Mouse (Mus musculus): ENCODE data around the gene Olfr1158. TPM values are rescaled to one million over a fixed set of nuclear protein-coding genes. Genes with fewer than 3 reads are reported as not detected.
"Not testable (repeated sequence)": the region's sequence is repeated elsewhere in the genome, so short reads cannot be mapped to it uniquely, and the experiment has no call there.

Olfr1158 gene
- not detected in 2 replicates for polyA plus RNA-seq (2015; fragmentation: Nextera tagmentation; extraction: Ambion mirVana)

- H3K9ac ChIP-seq, result no peak within 1 kb of the TSS
- H3K4me3 ChIP-seq, result no peak within 1 kb of the TSS
- no peaks in the 10 kb centered on the region for H3K27me3 ChIP-seq
These were observed at the start of gene Olfr1158 for GRCm38 (mm10) chr2:87989813-87990212. Gene Olfr1158 (plus strand): TSS chr2:87990113.

GRCm38 (mm10) chr2:87945037-87945436, 44.9 kb upstream of the Olfr1158 start, which contains the start of gene Olfr1155:
Gene Olfr1155 (minus strand): TSS chr2:87945137.
- H3K27me3 ChIP-seq, result no peaks in the 10 kb centered on the region
- H3K36me3 ChIP-seq, result no peaks in the 10 kb centered on the region
- H3K27ac ChIP-seq, result no peak within 1 kb of the TSS
- WGBS, result 81% methylated on average over 1 of the region's 1 CpGs
- no peaks in the 10 kb centered on the region for H3K4me1 ChIP-seq (replicated peaks)
- no peak for ATAC-seq (replicated peaks; ENCODE audit: insufficient number of reproducible peaks, insufficient read depth, low FRiP score, low read depth)
- no peaks in the 10 kb centered on the region for H3K9me3 ChIP-seq (replicated peaks)
- no peak within 1 kb of the TSS for H3K4me2 ChIP-seq
- H3K9ac ChIP-seq, result no peak within 1 kb of the TSS
- H3K4me3 ChIP-seq, result no peak within 1 kb of the TSS

More at GRCm38 (mm10) chr2:87989813-87990212, at the start of gene Olfr1158:
- H3K9me3 ChIP-seq (replicated peaks), result no peaks in the 10 kb centered on the region
- H3K4me2 ChIP-seq, result no peak within 1 kb of the TSS
- H3K4me1 ChIP-seq (replicated peaks), result no peaks in the 10 kb centered on the region
- no peaks in the 10 kb centered on the region for H3K36me3 ChIP-seq
- no peak for ATAC-seq (replicated peaks; ENCODE audit: insufficient number of reproducible peaks, insufficient read depth, low FRiP score, low read depth)
- no peak within 1 kb of the TSS for H3K27ac ChIP-seq

DNA sequence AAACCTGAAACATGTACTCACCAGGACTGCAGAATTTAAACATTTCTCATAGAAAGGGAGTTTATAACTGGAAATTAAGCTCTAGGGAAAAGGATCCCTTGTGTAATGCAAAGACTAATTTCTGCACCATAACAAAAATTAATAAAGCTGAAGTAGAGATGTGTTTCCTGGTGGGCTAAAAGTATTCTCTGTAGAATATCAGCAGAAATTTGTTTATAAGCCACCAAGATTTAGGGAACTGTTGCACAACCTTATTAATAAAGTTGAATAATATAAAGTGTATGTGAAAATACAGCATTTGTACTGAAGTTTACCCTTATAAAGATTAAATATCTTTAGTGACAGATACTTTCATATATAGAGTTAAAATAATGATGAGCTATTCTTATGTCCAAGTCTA, 36.9 kb upstream of the Olfr1158 start, which contains the start of gene Olfr1156:
Gene Olfr1156, minus strand, starts transcription at position 101 of the 400 bp plus-strand sequence.
- Histone ChIP-seq H3K27ac (no peak within 1 kb of the TSS), H3K36me3 (no peaks in the 10 kb centered on the region), H3K9me3 (replicated peaks) (no peaks in the 10 kb centered on the region), H3K27me3 (no peaks in the 10 kb centered on the region), H3K4me1 (replicated peaks) (no peaks in the 10 kb centered on the region), H3K9ac (no peak within 1 kb of the TSS), H3K4me2 (no peak within 1 kb of the TSS), H3K4me3 (no peak within 1 kb of the TSS)
- ATAC-seq (replicated peaks; ENCODE audit: insufficient number of reproducible peaks, insufficient read depth, low FRiP score, low read depth), result no peak

DNA sequence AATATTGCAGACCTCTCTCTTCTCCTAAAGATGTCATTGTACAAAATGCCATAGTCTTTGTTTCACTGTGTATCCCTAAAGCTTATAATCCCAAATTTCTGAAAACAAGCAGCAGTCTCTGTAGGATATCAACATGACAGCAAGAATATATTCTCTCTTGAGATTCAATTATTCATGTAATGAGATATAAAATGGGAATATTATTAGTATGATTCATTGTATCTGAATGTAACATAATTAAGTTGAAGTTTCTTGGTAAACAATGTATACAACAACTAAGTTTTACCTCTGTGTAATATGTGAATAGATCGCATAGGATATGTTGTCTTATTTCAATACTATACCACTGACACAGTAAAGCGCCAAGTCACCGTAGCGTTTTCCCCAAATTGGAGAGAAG, 21.7 kb upstream of the Olfr1158 start, which contains the start of gene Olfr1157:
Gene Olfr1157, minus strand, starts transcription at position 101 of the 400 bp plus-strand sequence.
- H3K4me1 ChIP-seq (replicated peaks), result no peaks in the 10 kb centered on the region
- no peak within 1 kb of the TSS for H3K4me3 ChIP-seq
- H3K27me3 ChIP-seq, result no peaks in the 10 kb centered on the region
- no peaks in the 10 kb centered on the region for H3K9me3 ChIP-seq (replicated peaks)
- no peak within 1 kb of the TSS for H3K27ac ChIP-seq
- no peaks in the 10 kb centered on the region for H3K36me3 ChIP-seq
- 82% methylated on average over 4 of the region's 4 CpGs for WGBS
- no peak within 1 kb of the TSS for H3K4me2 ChIP-seq
- no peak within 1 kb of the TSS for H3K9ac ChIP-seq
- ATAC-seq (replicated peaks; ENCODE audit: insufficient number of reproducible peaks, insufficient read depth, low FRiP score, low read depth), result no peak

GRCm38 (mm10) chr2:87974563-87974962, 15.3 kb upstream of the Olfr1158 start, which contains the start of gene Olfr74:
Gene Olfr74 (minus strand): TSS chr2:87974663.
- Histone ChIP-seq H3K36me3 (no peaks in the 10 kb centered on the region), H3K9me3 (replicated peaks) (no peaks in the 10 kb centered on the region; the same call in 1 of the 2 replicates), H3K9ac (no peak within 1 kb of the TSS), H3K4me1 (replicated peaks) (no peaks in the 10 kb centered on the region), H3K4me3 (no peak within 1 kb of the TSS), H3K4me2 (no peak within 1 kb of the TSS), H3K27ac (no peak within 1 kb of the TSS), H3K27me3 (no peaks in the 10 kb centered on the region)
- WGBS, result 63% methylated on average over 3 of the region's 3 CpGs
- ATAC-seq (replicated peaks; ENCODE audit: insufficient number of reproducible peaks, insufficient read depth, low FRiP score, low read depth), result no peak

- Histone ChIP-seq H3K27ac (no peak within 1 kb of the TSS), H3K4me2 (no peak within 1 kb of the TSS), H3K9ac (no peak within 1 kb of the TSS), H3K4me3 (no peak within 1 kb of the TSS), H3K36me3 (no peaks in the 10 kb centered on the region), H3K27me3 (no peaks in the 10 kb centered on the region), H3K4me1 (replicated peaks) (no peaks in the 10 kb centered on the region), H3K9me3 (replicated peaks) (no peaks in the 10 kb centered on the region)
- ATAC-seq (replicated peaks; ENCODE audit: insufficient number of reproducible peaks, insufficient read depth, low FRiP score, low read depth), result no peak
These were observed 17.8 kb downstream of the Olfr1158 start, which contains the start of gene Olfr1160 for GRCm38 (mm10) chr2:88007515-88008318. Gene Olfr1160 (minus strand): TSS chr2:88008268.

- not testable (repeated sequence) for H3K4me2 ChIP-seq; H3K36me3 ChIP-seq; H3K4me3 ChIP-seq; H3K4me1 ChIP-seq (replicated peaks); H3K9me3 ChIP-seq (replicated peaks); H3K27ac ChIP-seq; ATAC-seq (replicated peaks; ENCODE audit: insufficient number of reproducible peaks, insufficient read depth, low FRiP score, low read depth); H3K9ac ChIP-seq; H3K27me3 ChIP-seq
- 67% methylated on average over 1 of the region's 1 CpGs for WGBS
These were observed 32.6 kb downstream of the Olfr1158 start, which contains the start of gene Olfr1161 for GRCm38 (mm10) chr2:88022474-88022873. Gene Olfr1161 (plus strand): TSS chr2:88022774.

DNA sequence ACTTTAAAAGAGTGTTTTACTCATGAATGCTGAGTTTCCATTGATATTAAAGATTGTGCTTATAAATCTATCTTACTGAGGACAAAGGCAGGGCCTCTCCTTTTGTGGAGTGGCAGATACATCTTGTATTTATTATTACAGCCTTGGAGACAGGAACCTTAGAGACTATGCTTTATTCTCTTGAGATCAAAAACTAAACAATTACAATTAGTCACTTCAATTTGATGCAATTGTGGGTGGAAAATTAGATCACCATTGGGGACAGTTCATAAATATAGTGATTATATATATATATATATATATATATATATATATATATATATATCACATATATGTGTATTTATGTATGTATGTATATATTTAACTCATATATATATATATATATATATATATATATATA, 47.7 kb downstream of the Olfr1158 start, which contains the start of gene Olfr73:
Gene Olfr73, minus strand, starts transcription at position 101 of the 400 bp plus-strand sequence.
- ATAC-seq (replicated peaks; ENCODE audit: insufficient number of reproducible peaks, insufficient read depth, low FRiP score, low read depth), result no peak
- no peaks in the 10 kb centered on the region for H3K9me3 ChIP-seq (replicated peaks)
- no peak within 1 kb of the TSS for H3K9ac ChIP-seq
- H3K4me2 ChIP-seq, result no peak within 1 kb of the TSS
- no peaks in the 10 kb centered on the region for H3K36me3 ChIP-seq
- H3K4me3 ChIP-seq, result no peak within 1 kb of the TSS
- no peaks in the 10 kb centered on the region for H3K27me3 ChIP-seq
- H3K4me1 ChIP-seq (replicated peaks), result no peaks in the 10 kb centered on the region
- no peak within 1 kb of the TSS for H3K27ac ChIP-seq

Other genes with a start within 250 kb of the Olfr1158 start
- not detected in 2 replicates for gene Olfr1140, start 246.4 kb upstream of the Olfr1158 start, polyA plus RNA-seq (2015; fragmentation: Nextera tagmentation; extraction: Ambion mirVana)
- gene Olfr1141, start 236.1 kb upstream of the Olfr1158 start, polyA plus RNA-seq (2015; fragmentation: Nextera tagmentation; extraction: Ambion mirVana), result not detected in 2 replicates
- not detected in 2 replicates for gene Olfr152, start 210.6 kb upstream of the Olfr1158 start, polyA plus RNA-seq (2015; fragmentation: Nextera tagmentation; extraction: Ambion mirVana)
- gene Olfr1143, start 189.5 kb upstream of the Olfr1158 start, polyA plus RNA-seq (2015; fragmentation: Nextera tagmentation; extraction: Ambion mirVana), result not detected in 2 replicates
- gene Olfr1145, start 180.3 kb upstream of the Olfr1158 start, polyA plus RNA-seq (2015; fragmentation: Nextera tagmentation; extraction: Ambion mirVana), result not detected in 2 replicates
- gene Olfr1148, start 159.6 kb upstream of the Olfr1158 start, polyA plus RNA-seq (2015; fragmentation: Nextera tagmentation; extraction: Ambion mirVana), result not detected in 2 replicates
- not detected in 2 replicates for gene Olfr1150-ps1, start 146.1 kb upstream of the Olfr1158 start, polyA plus RNA-seq (2015; fragmentation: Nextera tagmentation; extraction: Ambion mirVana)
- not detected in 2 replicates for gene Olfr1151, start 134.3 kb upstream of the Olfr1158 start, polyA plus RNA-seq (2015; fragmentation: Nextera tagmentation; extraction: Ambion mirVana)
- not detected in 2 replicates for gene Olfr1152, start 123.6 kb upstream of the Olfr1158 start, polyA plus RNA-seq (2015; fragmentation: Nextera tagmentation; extraction: Ambion mirVana)
- gene Olfr1153, start 95.2 kb upstream of the Olfr1158 start, polyA plus RNA-seq (2015; fragmentation: Nextera tagmentation; extraction: Ambion mirVana), result not detected in 2 replicates
- gene Olfr1154, start 84.9 kb upstream of the Olfr1158 start, polyA plus RNA-seq (2015; fragmentation: Nextera tagmentation; extraction: Ambion mirVana), result not detected in 2 replicates
- gene Olfr1155, start 45.0 kb upstream of the Olfr1158 start, polyA plus RNA-seq (2015; fragmentation: Nextera tagmentation; extraction: Ambion mirVana), result not detected in 2 replicates
- not detected in 2 replicates for gene Olfr1156, start 37.0 kb upstream of the Olfr1158 start, polyA plus RNA-seq (2015; fragmentation: Nextera tagmentation; extraction: Ambion mirVana)
- gene Olfr1157, start 21.8 kb upstream of the Olfr1158 start, polyA plus RNA-seq (2015; fragmentation: Nextera tagmentation; extraction: Ambion mirVana), result not detected in 2 replicates
- gene Olfr74, start 15.4 kb upstream of the Olfr1158 start, polyA plus RNA-seq (2015; fragmentation: Nextera tagmentation; extraction: Ambion mirVana), result not detected in 2 replicates
- gene Olfr1160, start 18.2 kb downstream of the Olfr1158 start, polyA plus RNA-seq (2015; fragmentation: Nextera tagmentation; extraction: Ambion mirVana), result not detected in 2 replicates
- gene Olfr1161, start 32.7 kb downstream of the Olfr1158 start, polyA plus RNA-seq (2015; fragmentation: Nextera tagmentation; extraction: Ambion mirVana), result not detected in 2 replicates
- not detected in 2 replicates for gene Olfr73, start 47.6 kb downstream of the Olfr1158 start, polyA plus RNA-seq (2015; fragmentation: Nextera tagmentation; extraction: Ambion mirVana)
- gene Olfr1162, start 61.0 kb downstream of the Olfr1158 start, polyA plus RNA-seq (2015; fragmentation: Nextera tagmentation; extraction: Ambion mirVana), result not detected in 2 replicates
- gene Olfr1163, start 81.7 kb downstream of the Olfr1158 start, polyA plus RNA-seq (2015; fragmentation: Nextera tagmentation; extraction: Ambion mirVana), result not detected in 2 replicates
- gene Olfr1164, start 103.9 kb downstream of the Olfr1158 start, polyA plus RNA-seq (2015; fragmentation: Nextera tagmentation; extraction: Ambion mirVana), result not detected in 2 replicates
- not detected in 2 replicates for gene Olfr1166, start 138.2 kb downstream of the Olfr1158 start, polyA plus RNA-seq (2015; fragmentation: Nextera tagmentation; extraction: Ambion mirVana)
- not detected in 2 replicates for gene Olfr1167, start 165.1 kb downstream of the Olfr1158 start, polyA plus RNA-seq (2015; fragmentation: Nextera tagmentation; extraction: Ambion mirVana)
- gene Olfr1168, start 191.8 kb downstream of the Olfr1158 start, polyA plus RNA-seq (2015; fragmentation: Nextera tagmentation; extraction: Ambion mirVana), result not detected in 2 replicates
- gene Olfr1170, start 238.2 kb downstream of the Olfr1158 start, polyA plus RNA-seq (2015; fragmentation: Nextera tagmentation; extraction: Ambion mirVana), result not detected in 2 replicates

Measured in heart, embryonic 15.5 days (tissue).